Mouse (Mus musculus) embryonic fibroblast, embryonic 13.5 days (primary cell): ENCODE results near the gene Trmu. TPM values are rescaled to one million over a fixed set of nuclear protein-coding genes. Genes with fewer than 3 reads are reported as not detected.

Experiments
- H3K27ac ChIP-seq: 2 replicates; pipeline ENCODE4 v1.5.1; 2012; ENCODE audit warnings: low read length, control low read depth, inconsistent platforms; ENCODE audit not compliant: insufficient read depth
- H3K4me1 ChIP-seq: 2 replicates; pipeline ENCODE4 v1.6.1; 2011; ENCODE audit warnings: low read length; ENCODE audit not compliant: control insufficient read depth, insufficient read depth
- H3K4me3 ChIP-seq: 2 replicates; pipeline ENCODE4 v1.5.1; 2011; ENCODE audit warnings: mild to moderate bottlenecking, control low read depth, low read length; ENCODE audit not compliant: insufficient read depth
- CTCF ChIP-seq: IDR thresholded peaks from 2 replicates; pipeline ENCODE4 v1.5.1; 2011; ENCODE audit warnings: mild to moderate bottlenecking, control low read depth, low read length, moderate library complexity, borderline replicate concordance; ENCODE audit not compliant: insufficient read depth
- POLR2A ChIP-seq: IDR thresholded peaks from 2 replicates; pipeline ENCODE4 v1.6.1; 2011; ENCODE audit warnings: low read depth, mild to moderate bottlenecking, control low read depth, low read length, moderate library complexity
- polyA plus RNA-seq: library from polyadenylated mRNA; stranded (reverse); fragments of >200 nt; gene quantifications from 2 replicates; pipeline ENCODE4 v1.2.4, GENCODE M21; 2011; ENCODE audit warnings: low read depth; ENCODE audit not compliant: missing spikeins, insufficient read length

Gene Trmu
- polyA plus RNA-seq, 1 experiment = 20.0 TPM

GRCm38 (mm10) chr15:85909492-85909829 lies 30.3 kb downstream of the Trmu start:
- Histone ChIP-seq H3K27ac (no peak overlapping the region), H3K4me3 (no peak overlapping the region), H3K4me1 (no peaks in the 10 kb centered on the region)
- no peak for TF ChIP-seq CTCF
- no peak for TF ChIP-seq POLR2A

- H3K4me3 ChIP-seq = no peak overlapping the region
- no peak for TF ChIP-seq POLR2A
- no peak for TF ChIP-seq CTCF
- H3K27ac ChIP-seq = no peak overlapping the region
- no peaks in the 10 kb centered on the region for H3K4me1 ChIP-seq
These were observed 30.8 kb downstream of the Trmu start for GRCm38 (mm10) chr15:85909931-85910330.

- Histone ChIP-seq H3K4me3 (no peak overlapping the region), H3K27ac (no peak overlapping the region), H3K4me1 (no peaks in the 10 kb centered on the region)
- TF ChIP-seq POLR2A = no peak
- TF ChIP-seq CTCF = peak; percentile 96
These were observed 34.5 kb downstream of the Trmu start for GRCm38 (mm10) chr15:85913605-85914004.

- H3K27ac ChIP-seq = no peak overlapping the region
- no peak overlapping the region for H3K4me3 ChIP-seq
- peaks cover 2% of the 10 kb centered on the region; the same call in 1 of the 2 replicates for H3K4me1 ChIP-seq
- TF ChIP-seq POLR2A (no peak), CTCF (no peak)
These were observed 40.2 kb downstream of the Trmu start for GRCm38 (mm10) chr15:85919191-85919891.

DNA sequence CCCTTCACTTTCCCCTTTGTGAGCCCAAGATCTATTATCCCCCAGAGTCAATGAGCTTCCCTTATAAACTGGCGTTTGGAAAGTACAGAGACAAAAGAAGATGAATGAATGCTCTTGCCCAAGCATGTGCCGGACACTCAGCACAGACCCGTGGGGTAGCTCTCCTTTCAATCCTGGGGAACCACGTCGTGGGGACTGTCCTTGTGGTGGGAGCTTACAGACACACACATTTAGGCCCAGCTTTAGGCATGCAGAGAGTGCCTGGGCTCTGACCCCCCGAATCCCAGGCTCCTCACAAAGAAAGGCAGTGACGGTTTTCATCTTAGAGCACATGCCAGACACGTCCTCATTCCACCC lies 40.8 kb downstream of the Trmu start:
- Histone ChIP-seq H3K27ac (no peak overlapping the region), H3K4me3 (no peak overlapping the region), H3K4me1 (peaks cover 2% of the 10 kb centered on the region; the same call in 1 of the 2 replicates)
- TF ChIP-seq CTCF (no peak), POLR2A (no peak)

DNA sequence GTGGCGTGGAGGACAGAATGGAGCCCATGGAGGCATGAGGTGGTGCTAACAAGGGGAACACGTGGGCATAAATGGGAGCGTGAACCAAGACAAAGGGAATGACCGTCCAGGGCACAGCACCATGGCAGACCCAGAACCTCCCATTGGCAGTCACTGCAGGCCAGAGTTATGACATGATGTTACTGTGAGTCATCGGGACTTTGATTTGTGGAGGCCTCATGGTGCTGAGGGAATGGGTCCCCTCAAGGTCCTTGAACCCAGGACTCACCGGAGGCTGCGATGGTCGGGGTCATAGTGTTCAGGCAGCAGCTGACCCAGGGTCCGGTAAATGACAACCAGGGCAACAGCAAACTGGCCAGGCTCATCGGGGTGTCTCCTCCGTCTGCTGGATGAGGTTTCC lies 42.7 kb downstream of the Trmu start:
- no peak for TF ChIP-seq POLR2A
- TF ChIP-seq CTCF = no peak
- Histone ChIP-seq H3K4me1 (peaks cover 2% of the 10 kb centered on the region; the same call in 1 of the 2 replicates), H3K4me3 (no peak overlapping the region), H3K27ac (no peak overlapping the region)

DNA sequence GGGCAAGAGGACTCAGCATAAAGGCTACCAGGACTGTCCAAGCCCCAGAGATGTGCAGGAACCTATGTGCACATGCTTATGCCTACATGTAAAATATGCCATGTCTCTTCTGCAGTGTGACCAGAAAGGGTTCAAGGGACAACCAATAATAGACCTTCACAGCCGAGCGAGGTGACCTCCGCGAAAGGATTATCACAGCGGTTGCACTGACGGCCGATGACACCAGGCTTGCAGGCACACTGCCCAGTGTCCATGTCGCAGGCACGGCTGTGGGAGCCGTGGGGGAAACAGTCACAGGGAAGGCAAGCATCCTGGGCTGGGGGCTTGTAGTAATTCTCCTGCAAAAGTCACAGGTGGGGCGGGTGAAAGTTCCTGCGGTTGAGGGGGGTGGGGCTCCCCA lies 49.0 kb downstream of the Trmu start:
- Histone ChIP-seq H3K27ac (no peak overlapping the region), H3K4me3 (no peak overlapping the region), H3K4me1 (no peaks in the 10 kb centered on the region)
- TF ChIP-seq CTCF = no peak
- TF ChIP-seq POLR2A = no peak

- Histone ChIP-seq H3K4me3 (no peak overlapping the region), H3K4me1 (peaks cover 5% of the 10 kb centered on the region), H3K27ac (no peak overlapping the region)
- no peak for TF ChIP-seq POLR2A
These were observed 56.5 kb downstream of the Trmu start for GRCm38 (mm10) chr15:85935627-85936049.

Other genes starting within 250 kb of the Trmu start
- gene Ppara, start 144.3 kb upstream of the Trmu start, polyA plus RNA-seq = 0.25 and 0.67 TPM in 2 replicates
- gene Cdpf1, start 67.6 kb upstream of the Trmu start, polyA plus RNA-seq = 17.0 and 20.9 TPM in 2 replicates
- 0.18 and 0.47 TPM in 2 replicates for gene Pkdrej, start 57.6 kb upstream of the Trmu start, polyA plus RNA-seq
- 4.9 and 5.0 TPM in 2 replicates for gene Ttc38, start 47.0 kb upstream of the Trmu start, polyA plus RNA-seq
- 34.8 and 40.9 TPM in 2 replicates for gene Gtse1, start 19.6 kb upstream of the Trmu start, polyA plus RNA-seq
- gene Celsr1, start 154.5 kb downstream of the Trmu start, polyA plus RNA-seq = 0.20 and 0.91 TPM in 2 replicates
- 18.0 and 31.4 TPM in 2 replicates for gene Gramd4, start 178.4 kb downstream of the Trmu start, polyA plus RNA-seq